Mouse (Mus musculus) central nervous system, embryonic 14 days (tissue): Measurements from ENCODE around the gene Gm14288. TPM values are rescaled to one million over a fixed set of nuclear protein-coding genes. Genes with fewer than 3 reads are reported as not detected.

Experiments
- polyA plus RNA-seq: library from polyadenylated mRNA; depleted of rRNA; stranded (reverse); fragments of >200 nt; gene quantifications from 2 replicates; pipeline ENCODE4 v1.2.3, GENCODE M21; 2012; rRNA removed

Gene Gm14288
- 4.3 and 4.4 TPM in 2 replicates for polyA plus RNA-seq

GRCm38 (mm10) chr2:175800993-175801392 is at the start of gene Gm14288:
Gm14288 (minus strand) TSS chr2:175801093.

GRCm38 (mm10) chr2:175741237-175741636 is 59.7 kb downstream of the Gm14288 start, which contains the start of gene Gm2007:
Gm2007 (plus strand) TSS chr2:175741537.

Other genes with a start within 250 kb of the Gm14288 start
- not detected in 2 replicates for gene Gm11007, start 157.1 kb downstream of the Gm14288 start, polyA plus RNA-seq
- gene Zfp969, start 97.4 kb downstream of the Gm14288 start, polyA plus RNA-seq = not detected in 2 replicates
- not detected in 2 replicates for gene Gm2007, start 59.6 kb downstream of the Gm14288 start, polyA plus RNA-seq
- 7.8 TPM in 2 replicates for gene Gm6710, start 68.1 kb upstream of the Gm14288 start, polyA plus RNA-seq
- 5.7 and 6.1 TPM in 2 replicates for gene Zfp966, start 130.0 kb upstream of the Gm14288 start, polyA plus RNA-seq
- 5.7 and 6.9 TPM in 2 replicates for gene Gm2026, start 164.2 kb upstream of the Gm14288 start, polyA plus RNA-seq